Mouse (Mus musculus): ENCODE measurements around the gene Exoc4. TPM values are rescaled to one million over a fixed set of nuclear protein-coding genes. Genes with fewer than 3 reads are reported as not detected.
A peak's percentile ranks its signal among the peaks of the same experiment; 100 is the strongest.

Gene Exoc4
- polyA plus RNA-seq, 1 experiment from 2014 or later = 8.8 TPM

GRCm38 (mm10) chr6:33440508-33440907 lies 191.6 kb downstream of the Exoc4 start:
- Histone ChIP-seq H3K4me3 (ENCODE audit: low read depth, low read length) (no peak overlapping the region), H3K36me3 (ENCODE audit: control insufficient read depth, insufficient read depth) (no peaks in the 10 kb centered on the region), H3K4me2 (replicated peaks; ENCODE audit: low read depth) (no peak overlapping the region), H3K27me3 (replicated peaks; ENCODE audit: control insufficient read depth, insufficient read depth, low read length) (no peaks in the 10 kb centered on the region), H3K9ac (ENCODE audit: low read depth, low read length) (no peak overlapping the region), H3K27ac (ENCODE audit: low read depth, low read length) (no peak overlapping the region), H3K9me3 (ENCODE audit: control insufficient read depth) (no peaks in the 10 kb centered on the region), H3K4me1 (replicated peaks; ENCODE audit: control insufficient read depth, insufficient read depth, low read length) (no peaks in the 10 kb centered on the region)
- TF ChIP-seq CTCF (IDR thresholded peaks at IDR 0.05; ENCODE audit: low read depth) = no peak
- whole genome bisulfite sequencing = 29% methylated on average over 1 of the region's 1 CpGs
- peak; percentile 80 for ATAC-seq

GRCm38 (mm10) chr6:33453810-33454209 lies 204.9 kb downstream of the Exoc4 start:
- no peak for ATAC-seq
- Histone ChIP-seq H3K4me2 (replicated peaks; ENCODE audit: low read depth) (no peak overlapping the region), H3K36me3 (ENCODE audit: control insufficient read depth, insufficient read depth) (no peaks in the 10 kb centered on the region), H3K9me3 (ENCODE audit: control insufficient read depth) (no peaks in the 10 kb centered on the region), H3K27ac (ENCODE audit: low read depth, low read length) (no peak overlapping the region), H3K4me1 (replicated peaks; ENCODE audit: control insufficient read depth, insufficient read depth, low read length) (no peaks in the 10 kb centered on the region), H3K9ac (ENCODE audit: low read depth, low read length) (no peak overlapping the region), H3K27me3 (replicated peaks; ENCODE audit: control insufficient read depth, insufficient read depth, low read length) (no peaks in the 10 kb centered on the region), H3K4me3 (ENCODE audit: low read depth, low read length) (no peak overlapping the region)
- WGBS = 74% methylated on average over 2 of the region's 2 CpGs
- TF ChIP-seq CTCF (IDR thresholded peaks at IDR 0.05; ENCODE audit: low read depth) = no peak

GRCm38 (mm10) chr6:33454354-33454753 lies 205.5 kb downstream of the Exoc4 start:
- no peaks in the 10 kb centered on the region for H3K9me3 ChIP-seq (ENCODE audit: control insufficient read depth)
- no peak overlapping the region for H3K4me2 ChIP-seq (replicated peaks; ENCODE audit: low read depth)
- no peak overlapping the region for H3K4me3 ChIP-seq (ENCODE audit: low read depth, low read length)
- H3K27ac ChIP-seq (ENCODE audit: low read depth, low read length) = no peak overlapping the region
- no peak for ATAC-seq
- no peaks in the 10 kb centered on the region for H3K4me1 ChIP-seq (replicated peaks; ENCODE audit: control insufficient read depth, insufficient read depth, low read length)
- no peaks in the 10 kb centered on the region for H3K36me3 ChIP-seq (ENCODE audit: control insufficient read depth, insufficient read depth)
- H3K9ac ChIP-seq (ENCODE audit: low read depth, low read length) = no peak overlapping the region
- WGBS = 61% methylated on average over 2 of the region's 2 CpGs
- no peak for TF ChIP-seq CTCF (IDR thresholded peaks at IDR 0.05; ENCODE audit: low read depth)
- H3K27me3 ChIP-seq (replicated peaks; ENCODE audit: control insufficient read depth, insufficient read depth, low read length) = no peaks in the 10 kb centered on the region

- TF ChIP-seq CTCF (IDR thresholded peaks at IDR 0.05; ENCODE audit: low read depth) = no peak
- H3K4me2 ChIP-seq (replicated peaks; ENCODE audit: low read depth) = no peak overlapping the region
- no peak for ATAC-seq
- no peaks in the 10 kb centered on the region for H3K36me3 ChIP-seq (ENCODE audit: control insufficient read depth, insufficient read depth)
- no peaks in the 10 kb centered on the region for H3K27me3 ChIP-seq (replicated peaks; ENCODE audit: control insufficient read depth, insufficient read depth, low read length)
- H3K4me3 ChIP-seq (ENCODE audit: low read depth, low read length) = no peak overlapping the region
- 100% methylated on average over 1 of the region's 1 CpGs for WGBS
- H3K4me1 ChIP-seq (replicated peaks; ENCODE audit: control insufficient read depth, insufficient read depth, low read length) = no peaks in the 10 kb centered on the region
- no peak overlapping the region for H3K9ac ChIP-seq (ENCODE audit: low read depth, low read length)
- no peak overlapping the region for H3K27ac ChIP-seq (ENCODE audit: low read depth, low read length)
- no peaks in the 10 kb centered on the region for H3K9me3 ChIP-seq (ENCODE audit: control insufficient read depth)
Observed at GRCm38 (mm10) chr6:33455238-33455637, 206.4 kb downstream of the Exoc4 start.

- no peak overlapping the region for H3K27ac ChIP-seq (ENCODE audit: low read depth, low read length)
- no peaks in the 10 kb centered on the region for H3K36me3 ChIP-seq (ENCODE audit: control insufficient read depth, insufficient read depth)
- no peak for ATAC-seq
- no peak for TF ChIP-seq CTCF (IDR thresholded peaks at IDR 0.05; ENCODE audit: low read depth)
- H3K4me2 ChIP-seq (replicated peaks; ENCODE audit: low read depth) = no peak overlapping the region
- H3K4me1 ChIP-seq (replicated peaks; ENCODE audit: control insufficient read depth, insufficient read depth, low read length) = no peaks in the 10 kb centered on the region
- H3K27me3 ChIP-seq (replicated peaks; ENCODE audit: control insufficient read depth, insufficient read depth, low read length) = no peaks in the 10 kb centered on the region
- WGBS = 91% methylated on average over 3 of the region's 3 CpGs
- no peaks in the 10 kb centered on the region for H3K9me3 ChIP-seq (ENCODE audit: control insufficient read depth)
- no peak overlapping the region for H3K9ac ChIP-seq (ENCODE audit: low read depth, low read length)
- no peak overlapping the region for H3K4me3 ChIP-seq (ENCODE audit: low read depth, low read length)
Observed at GRCm38 (mm10) chr6:33464862-33465261, 216.0 kb downstream of the Exoc4 start.

GRCm38 (mm10) chr6:33465392-33465791 lies 216.5 kb downstream of the Exoc4 start:
- ATAC-seq = no peak
- H3K9ac ChIP-seq (ENCODE audit: low read depth, low read length) = no peak overlapping the region

More at GRCm38 (mm10) chr6:33465392-33465791, 216.5 kb downstream of the Exoc4 start:
- Histone ChIP-seq H3K4me1 (replicated peaks; ENCODE audit: control insufficient read depth, insufficient read depth, low read length) (no peaks in the 10 kb centered on the region), H3K4me2 (replicated peaks; ENCODE audit: low read depth) (no peak overlapping the region), H3K9me3 (ENCODE audit: control insufficient read depth) (no peaks in the 10 kb centered on the region), H3K27me3 (replicated peaks; ENCODE audit: control insufficient read depth, insufficient read depth, low read length) (no peaks in the 10 kb centered on the region), H3K36me3 (ENCODE audit: control insufficient read depth, insufficient read depth) (no peaks in the 10 kb centered on the region), H3K27ac (ENCODE audit: low read depth, low read length) (no peak overlapping the region), H3K4me3 (ENCODE audit: low read depth, low read length) (no peak overlapping the region)
- 88% methylated on average over 3 of the region's 3 CpGs for WGBS
- TF ChIP-seq CTCF (IDR thresholded peaks at IDR 0.05; ENCODE audit: low read depth) = no peak
